Mouse (Mus musculus) yolk sac, embryonic 10.5 days (tissue): ENCODE data around the gene Mfsd14a.
A peak's percentile ranks its signal among the peaks of the same experiment; 100 is the strongest.

Experiments used
- DNase-seq: peaks from one replicate; pipeline ENCODE4 v3.0.0-alpha.2; 2017; ENCODE audit warnings: low spot score

The Mfsd14a gene

DNA sequence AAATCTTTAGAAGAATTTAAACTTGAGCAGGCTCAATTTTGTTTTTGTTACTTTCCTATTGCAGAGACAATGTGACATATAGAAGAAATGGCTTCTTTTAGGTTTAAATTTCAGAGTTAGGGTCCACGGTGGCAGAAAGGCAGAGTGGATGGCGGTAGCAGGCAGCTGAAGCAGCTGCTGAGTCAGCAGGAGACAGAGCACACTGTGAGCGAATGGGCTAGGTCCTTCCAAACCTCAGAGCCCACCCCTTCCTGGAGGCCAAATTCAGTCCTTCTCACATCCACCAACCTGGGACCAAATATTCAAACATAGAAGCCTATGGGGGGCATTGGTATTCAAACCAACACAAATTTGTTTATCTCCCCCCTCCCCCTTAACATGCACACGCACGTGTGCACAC lies 60.7 kb downstream of the Mfsd14a start:
- DNase-seq: no peak

DNA sequence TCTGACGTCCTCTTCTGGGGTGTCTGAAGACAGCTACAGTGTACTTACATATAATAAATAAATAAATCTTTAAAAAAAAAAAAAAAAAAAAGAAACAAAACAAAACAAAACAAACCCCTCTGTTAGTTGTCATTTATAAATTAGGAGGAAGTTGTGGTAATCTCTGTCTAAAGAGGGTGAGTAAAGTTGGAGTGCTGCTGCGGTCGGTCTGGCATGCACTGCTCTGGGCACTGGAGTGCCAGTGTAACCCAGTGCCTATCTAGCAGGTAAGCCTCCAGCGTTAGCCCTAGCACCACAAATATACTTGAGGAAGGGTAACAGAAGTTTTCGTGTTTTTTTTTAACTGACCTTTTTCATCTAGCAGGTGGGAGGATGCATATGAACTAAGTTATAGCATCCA lies 61.5 kb downstream of the Mfsd14a start:
- DNase-seq: no peak

DNA sequence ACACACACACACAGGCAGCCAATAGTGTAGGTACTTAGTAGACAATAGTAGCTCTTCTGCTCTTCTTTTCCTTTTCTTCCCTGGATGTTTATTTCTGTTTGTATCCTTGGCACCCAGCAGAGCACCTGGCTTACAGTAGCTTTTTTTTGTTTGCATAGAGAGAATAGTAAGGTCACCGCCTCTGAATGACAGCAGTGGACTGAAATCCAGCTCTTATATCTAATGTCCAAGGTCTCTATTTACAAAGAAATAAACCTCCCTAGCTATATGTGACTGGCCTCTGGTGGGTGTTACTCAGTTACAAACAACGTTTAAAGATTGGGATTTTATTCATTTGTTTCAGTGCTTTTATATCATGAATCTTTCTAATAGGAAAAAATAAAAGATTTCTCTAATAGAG lies 62.8 kb downstream of the Mfsd14a start:
- DNase-seq: no peak

DNA sequence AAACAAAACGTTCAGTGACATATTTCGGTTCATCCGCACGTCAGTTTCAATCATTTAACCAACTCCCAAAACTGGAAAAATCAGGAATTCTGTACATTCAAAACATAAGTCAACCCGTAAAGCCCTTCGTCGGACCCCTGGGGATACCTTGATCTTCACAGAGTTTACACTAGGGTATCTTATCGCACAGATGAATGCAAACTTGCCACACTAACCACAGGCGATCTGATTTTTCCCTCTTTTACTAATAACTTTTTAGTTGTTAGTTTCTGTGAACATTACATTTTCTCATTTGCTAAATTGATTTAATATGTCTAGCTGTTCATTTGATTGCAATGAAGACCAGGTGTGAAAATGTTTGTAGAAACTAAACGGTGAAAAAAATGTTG lies 66.9 kb downstream of the Mfsd14a start:
- no peak for DNase-seq

DNA sequence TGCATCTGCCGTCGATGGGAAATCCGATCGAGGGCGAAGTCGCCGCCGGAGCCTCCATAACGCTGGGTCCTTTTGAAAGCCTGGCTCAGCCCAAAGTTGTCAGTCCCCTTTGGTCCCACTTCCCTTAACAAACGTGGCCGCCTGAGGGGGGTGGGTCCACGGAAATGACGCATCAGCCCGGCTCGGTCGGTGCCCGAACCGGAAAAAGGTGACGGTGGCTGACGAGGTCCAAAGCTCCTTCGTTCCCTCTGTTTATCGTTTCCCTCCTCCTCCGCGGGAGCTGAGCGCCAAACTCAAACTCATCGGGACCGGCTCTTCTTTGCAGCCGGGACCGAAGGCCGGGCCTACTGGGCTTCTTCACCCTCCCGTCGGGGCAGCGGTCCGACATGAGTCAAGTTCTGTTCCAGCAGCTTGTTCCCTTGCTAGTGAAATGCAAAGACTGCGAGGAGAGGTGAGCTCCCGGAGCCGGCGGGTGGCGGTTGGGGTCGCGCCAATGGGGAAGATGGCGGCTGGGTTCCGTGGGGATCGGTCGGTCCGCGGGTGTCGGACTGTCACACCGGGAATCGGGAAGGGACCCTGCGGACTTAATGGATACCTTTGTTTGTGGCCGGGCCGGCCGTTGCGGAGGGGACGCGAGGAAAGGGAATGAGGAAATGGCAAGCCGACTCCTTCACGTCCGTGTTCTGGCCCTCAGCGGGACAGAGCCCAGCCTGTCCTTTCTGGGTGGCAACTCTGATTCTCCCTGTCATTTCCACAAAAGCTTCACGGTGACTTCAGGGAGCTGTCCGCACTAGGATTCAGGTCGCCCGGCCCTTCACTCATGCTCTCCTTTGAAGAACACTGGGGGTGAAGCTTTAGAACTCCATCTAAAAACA lies 67.5 kb downstream of the Mfsd14a start, which contains the start of gene Sass6:
Sass6 (plus strand) TSS at position 255 of the 875 bp plus-strand sequence.
- peak; percentile 95 for DNase-seq

DNA sequence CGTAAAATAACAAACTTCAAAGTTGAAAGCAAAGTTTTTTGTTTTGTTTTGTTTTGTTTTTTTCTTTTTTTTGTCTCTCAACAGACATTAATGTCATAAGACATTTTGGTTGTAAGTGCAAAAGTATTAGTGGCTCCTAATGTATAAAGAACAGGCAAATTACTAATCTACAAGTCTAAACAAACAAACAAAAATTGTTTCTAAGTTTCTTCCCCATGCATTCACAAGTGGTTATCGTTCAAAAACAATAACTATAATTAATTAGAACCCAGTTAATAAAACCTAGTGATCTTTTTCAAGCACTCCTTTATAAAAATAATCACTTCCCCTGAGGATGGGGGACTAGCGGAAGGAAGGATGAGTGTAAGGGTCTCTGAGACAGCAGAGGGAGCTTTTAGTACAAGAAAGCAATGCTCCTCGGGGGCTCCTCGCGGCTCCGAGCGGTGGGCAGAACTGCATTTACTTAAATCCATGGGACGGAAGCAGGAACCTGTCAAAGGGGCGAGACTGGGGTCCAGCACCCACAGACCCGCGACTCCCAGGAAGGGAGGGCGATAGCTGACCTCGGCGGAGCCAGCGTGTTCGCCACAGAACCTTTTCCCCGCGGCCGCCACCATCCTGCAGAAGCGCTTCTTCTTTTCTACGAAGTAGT lies 68.3 kb downstream of the Mfsd14a start:
- no peak for DNase-seq

DNA sequence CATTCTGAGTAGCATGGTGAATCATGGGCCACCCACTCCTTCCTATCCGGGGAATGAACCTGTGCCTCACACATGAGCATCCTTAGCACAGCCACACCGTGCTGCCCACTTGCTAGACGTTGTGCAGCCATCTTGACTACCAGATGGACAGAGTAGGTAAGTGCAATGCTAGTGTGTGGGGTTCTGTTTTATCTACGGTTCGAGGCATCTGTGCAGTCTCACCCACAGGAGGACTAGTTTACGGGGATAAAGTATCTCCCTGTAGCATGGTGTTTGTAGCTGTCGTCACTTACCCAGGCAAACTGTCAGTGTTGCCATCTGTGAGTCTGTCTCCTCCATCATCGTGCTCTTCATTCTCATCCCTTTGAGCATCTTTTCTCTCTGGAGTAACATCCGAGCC lies 80.3 kb downstream of the Mfsd14a start:
- DNase-seq: no peak
